Mouse (Mus musculus) neutrophil, adult 83 days (primary cell): Measurements from ENCODE around the gene Prrc2a. TPM values are rescaled to one million over a fixed set of nuclear protein-coding genes. Genes with fewer than 3 reads are reported as not detected.

Experiments used
- total RNA-seq, 2 experiments: library from RNA; stranded (reverse); gene quantifications; one replicate each; pipeline ENCODE4 v1.2.4; 2023

The Prrc2a gene
- total RNA-seq = 100 to 1,000 TPM; 180 to 195 TPM

GRCm38 (mm10) chr17:35164568-35165450 is at the start of gene Prrc2a:
TSS of gene Prrc2a (minus strand) at chr17:35164897.

GRCm38 (mm10) chr17:35204494-35205379 is 40.0 kb upstream of the Prrc2a start, which contains the start of gene Lta:
TSS of gene Lta (minus strand) at chr17:35205351.

GRCm38 (mm10) chr17:35201787-35202186 is 37.1 kb upstream of the Prrc2a start, which contains the start of gene Tnf:
TSS of gene Tnf (minus strand) at chr17:35202007.

GRCm38 (mm10) chr17:35193881-35194843 is 29.5 kb upstream of the Prrc2a start, which contains the start of gene Ltb:
TSS of gene Ltb (plus strand) at chr17:35194439.

GRCm38 (mm10) chr17:35187959-35188610 is 23.4 kb upstream of the Prrc2a start, which contains the start of gene Lst1:
TSS of gene Lst1 (minus strand) at chr17:35188439.

GRCm38 (mm10) chr17:35175968-35176367 is 11.3 kb upstream of the Prrc2a start, which contains the start of gene Aif1:
TSS of gene Aif1 (minus strand) at chr17:35176068.

GRCm38 (mm10) chr17:35134801-35135590 is 29.7 kb downstream of the Prrc2a start, which contains the start of gene Bag6:
TSS of gene Bag6 (plus strand) at chr17:35135178.

GRCm38 (mm10) chr17:35131500-35132173 is 33.1 kb downstream of the Prrc2a start, which contains the start of gene Apom:
TSS of gene Apom (minus strand) at chr17:35132050.

GRCm38 (mm10) chr17:35126206-35126611 is 38.5 kb downstream of the Prrc2a start, which contains the start of gene D17H6S53E:
TSS of gene D17H6S53E (plus strand) at chr17:35126373.

GRCm38 (mm10) chr17:35121871-35122303 is 42.8 kb downstream of the Prrc2a start, which contains the start of gene Csnk2b:
TSS of gene Csnk2b (minus strand) at chr17:35122053.

GRCm38 (mm10) chr17:35121143-35121799 is 43.4 kb downstream of the Prrc2a start, which contains the start of gene Gpank1:
TSS of gene Gpank1 (plus strand) at chr17:35121455.

GRCm38 (mm10) chr17:35115046-35116019 is 49.4 kb downstream of the Prrc2a start, which contains the start of gene Ly6g5b:
TSS of gene Ly6g5b (minus strand) at chr17:35115428.

GRCm38 (mm10) chr17:35108097-35108496 is 56.6 kb downstream of the Prrc2a start, which contains the start of gene Ly6g5c:
TSS of gene Ly6g5c (plus strand) at chr17:35108279.

